Mouse (Mus musculus) liver, embryonic 14.5 days (tissue): ENCODE data around the gene Gas2l2. TPM values are rescaled to one million over a fixed set of nuclear protein-coding genes. Genes with fewer than 3 reads are reported as not detected.

Experiments used
- ATAC-seq: fragments of 200-750 bp; cut with Nextera tagmentation; 2 replicates; pipeline ENCODE4 v1.8.0; 2017; ENCODE audit warnings: moderate number of reproducible peaks, mild to moderate bottlenecking, moderate library complexity; ENCODE audit not compliant: insufficient read depth
- DNase-seq, 3 experiments: peaks; one replicate each; pipeline ENCODE4 v3.0.0-alpha.2; 2012 to 2013; ENCODE audit warnings: low read depth in 3 of 3, low spot score in 3 of 3
- H3K27ac ChIP-seq: fragments of 300-500 bp; sonication (generic); 2 replicates; pipeline ENCODE4 v1.5.1; 2014; ENCODE audit warnings: moderate library complexity, mild to moderate bottlenecking, control low read depth, inconsistent platforms
- H3K27me3 ChIP-seq: fragments of 300-500 bp; sonication (generic); 2 replicates; pipeline ENCODE4 v1.6.1; 2014; ENCODE audit warnings: mild to moderate bottlenecking, low read length, moderate library complexity; ENCODE audit not compliant: control insufficient read depth, insufficient read depth
- H3K36me3 ChIP-seq: fragments of 300-500 bp; sonication (generic); replicated peaks from 2 replicates; pipeline ENCODE4 v1.6.1; 2014; ENCODE audit warnings: low read depth; ENCODE audit not compliant: control insufficient read depth, insufficient read depth
- H3K4me1 ChIP-seq, 2 experiments: fragments of 200-500 bp in 1 of 2; fragments of 300-500 bp in 1 of 2; sonication (generic) in 1 of 2; replicated peaks; 2 replicates each; pipeline ENCODE4 v1.6.1; 2012 to 2014; ENCODE audit warnings: antibody characterized with exemption in 1 of 2, inconsistent platforms in 1 of 2, low read length in 1 of 2; ENCODE audit not compliant: control insufficient read depth in 2 of 2, insufficient read depth in 2 of 2
- H3K4me2 ChIP-seq: fragments of 300-500 bp; sonication (generic); 2 replicates; pipeline ENCODE4 v1.6.1; 2014; ENCODE audit warnings: low read depth, mild to moderate bottlenecking, control low read depth, moderate library complexity
- H3K4me3 ChIP-seq, 2 experiments: fragments of 200-500 bp in 1 of 2; fragments of 300-500 bp in 1 of 2; sonication (generic) in 1 of 2; 2 replicates each; pipeline ENCODE4 v1.5.1; 2012 to 2014; ENCODE audit warnings: low read depth in 2 of 2, low read length in 2 of 2, mild to moderate bottlenecking in 2 of 2, control low read depth in 1 of 2, inconsistent platforms in 1 of 2, moderate library complexity in 1 of 2; ENCODE audit not compliant: insufficient read depth in 1 of 2
- H3K9ac ChIP-seq: fragments of 300-500 bp; sonication (generic); replicated peaks from 2 replicates; pipeline ENCODE4 v1.6.1; 2014; ENCODE audit warnings: mild to moderate bottlenecking, control low read depth, moderate library complexity
- H3K9me3 ChIP-seq: fragments of 300-500 bp; sonication (generic); 2 replicates; pipeline ENCODE4 v1.6.1; 2016; ENCODE audit warnings: low read length, mixed read lengths; ENCODE audit not compliant: control insufficient read depth
- CTCF ChIP-seq: IDR thresholded peaks from 2 replicates; pipeline ENCODE4 v1.5.1; 2016; ENCODE audit warnings: antibody characterized with exemption, low read depth, control low read depth
- EP300 ChIP-seq: IDR thresholded peaks from 2 replicates; pipeline ENCODE4 v1.6.1; 2016; ENCODE audit warnings: antibody characterized with exemption, low read depth
- WGBS: fragments of 180-500 bp; shearing (Covaris S2); extraction: QIAGEN DNeasy Blood & Tissue Kit; methylation state at CpG from one replicate; pipeline ENCODE4 v1.1.7; 2014; ENCODE audit not compliant: insufficient replicate concordance; 5-methylcytosine and 5-hydroxymethylcytosine counted together
- polyA plus RNA-seq, 2 experiments: library from polyadenylated mRNA; depleted of rRNA in 1 of 2; stranded (reverse) in 1 of 2; unstranded in 1 of 2; fragments of >200 nt; fragmentation: Nextera tagmentation in 1 of 2; extraction: Ambion mirVana in 1 of 2; gene quantifications; 2 replicates each; pipeline versions ENCODE4 v1.2.1 to v1.2.3; 2012 to 2014

Gene Gas2l2
- polyA plus RNA-seq, 2 experiments = not detected

DNA sequence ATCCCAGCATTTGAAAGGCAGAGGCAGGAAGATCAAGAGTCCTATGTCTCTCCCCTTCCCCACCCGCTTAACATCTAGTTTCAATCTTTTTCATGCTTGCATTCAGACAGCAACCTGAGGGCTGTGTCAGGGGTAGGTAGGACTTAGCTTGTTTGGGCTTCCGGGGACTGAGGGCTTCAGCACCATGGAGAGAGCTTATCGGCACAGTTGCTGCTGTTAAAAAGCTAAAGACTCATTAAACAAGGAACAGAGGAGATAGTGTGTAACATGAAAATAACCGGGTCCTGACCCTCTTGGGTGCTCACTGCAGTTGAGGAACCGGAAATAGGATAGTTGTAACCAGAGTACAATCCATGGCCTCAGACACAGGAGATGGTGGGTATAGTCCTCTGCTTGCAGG lies 12.2 kb downstream of the Gas2l2 start:
- DNase-seq = peak; percentile 24 to 45 (median 43)
- WGBS = 7% methylated on average over 5 of the region's 5 CpGs
- TF ChIP-seq EP300 (no peak), CTCF (no peak)

GRCm38 (mm10) chr11:83410510-83410909 lies 18.7 kb downstream of the Gas2l2 start:
- H3K4me1 ChIP-seq = no peaks in the 10 kb centered on the region
- peaks cover 31% of the 10 kb centered on the region for H3K27me3 ChIP-seq
- H3K9me3 ChIP-seq = no peaks in the 10 kb centered on the region
- no peak for ATAC-seq
- H3K4me2 ChIP-seq = no peak overlapping the region
- no peak for DNase-seq
- no peak overlapping the region for H3K4me3 ChIP-seq
- WGBS = 53% methylated on average over 6 of the region's 6 CpGs
- TF ChIP-seq CTCF (no peak), EP300 (no peak)
- H3K9ac ChIP-seq = no peak overlapping the region
- H3K36me3 ChIP-seq = no peaks in the 10 kb centered on the region
- H3K27ac ChIP-seq = no peak overlapping the region

More for the DNA sequence above, 12.2 kb downstream of the Gas2l2 start:
- no peaks in the 10 kb centered on the region for H3K4me1 ChIP-seq
- no peaks in the 10 kb centered on the region for H3K9me3 ChIP-seq
- no peaks in the 10 kb centered on the region for H3K36me3 ChIP-seq
- H3K27ac ChIP-seq = no peak overlapping the region
- ATAC-seq = no peak
- no peak overlapping the region for H3K4me3 ChIP-seq
- no peak overlapping the region for H3K4me2 ChIP-seq
- H3K9ac ChIP-seq = no peak overlapping the region
- peaks cover 16% of the 10 kb centered on the region for H3K27me3 ChIP-seq

DNA sequence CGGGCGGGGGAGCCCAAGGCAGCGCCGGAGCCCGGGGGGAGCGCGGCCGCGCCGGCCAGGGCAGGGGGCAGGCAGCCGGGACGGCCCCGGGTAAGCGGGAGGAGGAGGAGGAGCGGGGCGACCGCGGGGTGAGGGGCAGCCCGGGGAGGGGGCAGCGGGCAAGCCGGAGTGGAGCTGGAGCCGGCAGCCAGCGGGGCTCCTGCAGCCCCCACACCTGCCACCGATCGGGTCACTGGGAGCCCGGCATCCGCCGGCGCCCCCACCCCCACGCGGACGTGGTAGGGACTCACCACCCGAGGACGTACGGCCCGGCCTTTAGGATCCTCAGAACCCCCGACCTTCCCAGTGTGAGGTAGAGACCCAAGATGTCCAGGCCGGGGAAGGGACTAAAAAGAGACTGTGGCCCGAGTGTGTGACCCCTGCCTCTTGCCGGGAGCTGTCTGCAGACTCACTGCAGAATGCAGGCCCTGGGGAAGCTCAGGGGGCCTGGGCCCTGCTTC lies 19.4 kb downstream of the Gas2l2 start:
- Histone ChIP-seq H3K27ac (no peak overlapping the region), H3K36me3 (no peaks in the 10 kb centered on the region), H3K4me3 (peak overlapping the region; percentile 32 to 43), H3K9ac (no peak overlapping the region), H3K4me1 (no peaks in the 10 kb centered on the region), H3K27me3 (peaks cover 31% of the 10 kb centered on the region), H3K9me3 (no peaks in the 10 kb centered on the region), H3K4me2 (peak overlapping the region; percentile 42)
- DNase-seq (no peak), ATAC-seq (no peak)
- TF ChIP-seq CTCF (no peak), EP300 (no peak)
- WGBS = 2% methylated on average over 39 of the region's 40 CpGs

GRCm38 (mm10) chr11:83409087-83409754 lies 20.0 kb downstream of the Gas2l2 start, which contains the start of gene Rasl10b:
TSS of gene Rasl10b (plus strand) at chr11:83409137.
- peak within 1 kb of the TSS; percentile 42 for H3K4me2 ChIP-seq
- H3K9me3 ChIP-seq = no peaks in the 10 kb centered on the region
- peaks cover 31% of the 10 kb centered on the region for H3K27me3 ChIP-seq
- no peak within 1 kb of the TSS for H3K27ac ChIP-seq
- H3K9ac ChIP-seq = no peak within 1 kb of the TSS
- DNase-seq (no peak), ATAC-seq (no peak)
- no peaks in the 10 kb centered on the region for H3K4me1 ChIP-seq
- peak within 1 kb of the TSS; percentile 32 to 43 for H3K4me3 ChIP-seq
- H3K36me3 ChIP-seq = no peaks in the 10 kb centered on the region
- 4% methylated on average over 42 of the region's 44 CpGs for WGBS
- TF ChIP-seq CTCF (no peak), EP300 (no peak)

- no peak for DNase-seq
- 33% methylated on average over 8 of the region's 8 CpGs for WGBS
- no peak for ATAC-seq
- Histone ChIP-seq H3K4me1 (no peaks in the 10 kb centered on the region), H3K9me3 (no peaks in the 10 kb centered on the region), H3K4me3 (no peak overlapping the region), H3K4me2 (no peak overlapping the region), H3K27me3 (peaks cover 31% of the 10 kb centered on the region), H3K9ac (no peak overlapping the region), H3K27ac (no peak overlapping the region), H3K36me3 (no peaks in the 10 kb centered on the region)
- no peak for TF ChIP-seq EP300
- no peak for TF ChIP-seq CTCF
These were observed 21.0 kb downstream of the Gas2l2 start for GRCm38 (mm10) chr11:83408242-83408641.
